Mouse (Mus musculus): Measurements from ENCODE around the gene Sf3a3. TPM values are rescaled to one million over a fixed set of nuclear protein-coding genes. Genes with fewer than 3 reads are reported as not detected.

Sf3a3 gene
- polyA plus RNA-seq, 1 experiment from 2014 or later, result 145 TPM

GRCm38 (mm10) chr4:124772125-124772524 lies 57.5 kb downstream of the Sf3a3 start:
- Histone ChIP-seq H3K9ac (replicated peaks; ENCODE audit: low read depth, low read length) (no peak overlapping the region), H3K27ac (ENCODE audit: low read length) (peak overlapping the region; percentile 61; the same call in 1 of the 2 replicates)
- ATAC-seq (ENCODE audit: insufficient number of reproducible peaks, insufficient read depth, low FRiP score, low read depth), result peak; percentile 86

DNA sequence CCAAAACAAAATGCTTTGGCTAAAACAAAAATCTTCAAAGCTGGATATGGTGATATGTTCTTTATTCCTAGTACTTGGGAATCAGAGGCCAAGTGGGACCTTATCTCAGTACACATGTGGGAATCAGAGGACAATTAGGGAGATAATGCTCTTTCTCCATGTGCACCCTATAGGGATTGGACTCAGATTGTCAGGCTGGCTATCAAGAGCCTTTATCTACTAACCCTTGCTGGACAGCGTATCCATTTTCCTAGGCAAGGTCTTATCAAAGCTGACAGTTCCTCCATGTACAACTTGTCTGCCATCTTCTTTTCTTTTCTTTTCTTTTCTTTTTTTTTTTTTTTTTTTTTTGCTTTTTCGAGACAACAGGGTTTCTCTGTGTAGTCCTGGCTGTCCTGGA lies 58.9 kb downstream of the Sf3a3 start:
- no peak for ATAC-seq (ENCODE audit: insufficient number of reproducible peaks, insufficient read depth, low FRiP score, low read depth)
- no peak overlapping the region for H3K4me2 ChIP-seq (replicated peaks; ENCODE audit: low read depth, low read length)
- no peak overlapping the region for H3K9ac ChIP-seq (replicated peaks; ENCODE audit: low read depth, low read length)
- H3K36me3 ChIP-seq (ENCODE audit: control insufficient read depth, insufficient read depth, low read length), result no peaks in the 10 kb centered on the region; the same call in none of the 2 replicates
- no peaks in the 10 kb centered on the region for H3K27me3 ChIP-seq (ENCODE audit: control insufficient read depth, insufficient read depth, low read length)
- H3K9me3 ChIP-seq (ENCODE audit: control insufficient read depth, low read depth, low read length), result no peaks in the 10 kb centered on the region
- H3K4me3 ChIP-seq (ENCODE audit: low read depth, low read length), result no peak overlapping the region
- 77% methylated on average over 2 of the region's 2 CpGs for WGBS
- 0 out of 2 replicates have a peak, but pooled peaks cover 2% of the 10 kb centered on the region for H3K4me1 ChIP-seq (ENCODE audit: control insufficient read depth, insufficient read depth, low read length)
- no peak overlapping the region for H3K27ac ChIP-seq (ENCODE audit: low read length)

More at GRCm38 (mm10) chr4:124772125-124772524, 57.5 kb downstream of the Sf3a3 start:
- H3K9me3 ChIP-seq (ENCODE audit: control insufficient read depth, low read depth, low read length), result no peaks in the 10 kb centered on the region
- H3K4me2 ChIP-seq (replicated peaks; ENCODE audit: low read depth, low read length), result no peak overlapping the region
- H3K4me3 ChIP-seq (ENCODE audit: low read depth, low read length), result no peak overlapping the region
- H3K27me3 ChIP-seq (ENCODE audit: control insufficient read depth, insufficient read depth, low read length), result no peaks in the 10 kb centered on the region
- H3K36me3 ChIP-seq (ENCODE audit: control insufficient read depth, insufficient read depth, low read length), result no peaks in the 10 kb centered on the region; the same call in none of the 2 replicates
- WGBS, result 42% methylated on average over 4 of the region's 4 CpGs
- H3K4me1 ChIP-seq (ENCODE audit: control insufficient read depth, insufficient read depth, low read length), result 0 out of 2 replicates have a peak, but pooled peaks cover 2% of the 10 kb centered on the region

GRCm38 (mm10) chr4:124773995-124774394 lies 59.4 kb downstream of the Sf3a3 start:
- Histone ChIP-seq H3K27ac (ENCODE audit: low read length) (no peak overlapping the region), H3K36me3 (ENCODE audit: control insufficient read depth, insufficient read depth, low read length) (no peaks in the 10 kb centered on the region; the same call in none of the 2 replicates), H3K4me2 (replicated peaks; ENCODE audit: low read depth, low read length) (no peak overlapping the region), H3K9me3 (ENCODE audit: control insufficient read depth, low read depth, low read length) (no peaks in the 10 kb centered on the region), H3K27me3 (ENCODE audit: control insufficient read depth, insufficient read depth, low read length) (no peaks in the 10 kb centered on the region), H3K9ac (replicated peaks; ENCODE audit: low read depth, low read length) (no peak overlapping the region), H3K4me3 (ENCODE audit: low read depth, low read length) (no peak overlapping the region), H3K4me1 (ENCODE audit: control insufficient read depth, insufficient read depth, low read length) (0 out of 2 replicates have a peak, but pooled peaks cover 2% of the 10 kb centered on the region)
- 88% methylated on average over 6 of the region's 6 CpGs for WGBS
- no peak for ATAC-seq (ENCODE audit: insufficient number of reproducible peaks, insufficient read depth, low FRiP score, low read depth)

- no peak for ATAC-seq (ENCODE audit: insufficient number of reproducible peaks, insufficient read depth, low FRiP score, low read depth)
- no peak overlapping the region for H3K27ac ChIP-seq (ENCODE audit: low read length)
- peaks cover 2% of the 10 kb centered on the region for H3K36me3 ChIP-seq (ENCODE audit: control insufficient read depth, insufficient read depth, low read length)
- no peaks in the 10 kb centered on the region for H3K9me3 ChIP-seq (ENCODE audit: control insufficient read depth, low read depth, low read length)
- 40% methylated on average over 2 of the region's 2 CpGs for WGBS
- H3K27me3 ChIP-seq (ENCODE audit: control insufficient read depth, insufficient read depth, low read length), result no peaks in the 10 kb centered on the region
- no peak overlapping the region for H3K9ac ChIP-seq (replicated peaks; ENCODE audit: low read depth, low read length)
- 0 out of 2 replicates have a peak, but pooled peaks cover 2% of the 10 kb centered on the region for H3K4me1 ChIP-seq (ENCODE audit: control insufficient read depth, insufficient read depth, low read length)
- H3K4me3 ChIP-seq (ENCODE audit: low read depth, low read length), result no peak overlapping the region
- H3K4me2 ChIP-seq (replicated peaks; ENCODE audit: low read depth, low read length), result no peak overlapping the region
Measured at GRCm38 (mm10) chr4:124774429-124774828, 59.9 kb downstream of the Sf3a3 start.

DNA sequence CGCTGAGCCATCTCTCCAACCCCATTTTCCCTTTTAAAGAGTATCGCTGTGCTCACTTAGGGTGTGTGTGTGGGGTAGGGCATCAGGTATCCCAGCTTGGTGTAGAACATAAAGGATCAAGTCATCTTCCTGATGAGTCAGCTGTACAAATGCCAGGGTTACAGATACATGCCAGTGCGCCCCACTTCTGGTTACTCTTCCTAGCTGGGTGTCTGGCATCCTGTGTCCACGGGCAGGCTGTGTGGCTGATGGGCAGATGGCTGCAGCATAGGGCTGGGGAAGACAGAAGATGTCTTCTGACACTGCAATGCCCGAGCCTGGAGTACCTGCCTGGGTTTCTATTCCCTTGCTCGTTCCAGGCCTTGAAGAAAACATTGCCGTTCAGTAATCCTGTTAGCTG lies 66.8 kb downstream of the Sf3a3 start:
- H3K27me3 ChIP-seq (ENCODE audit: control insufficient read depth, insufficient read depth, low read length), result no peaks in the 10 kb centered on the region
- H3K4me1 ChIP-seq (ENCODE audit: control insufficient read depth, insufficient read depth, low read length), result no peaks in the 10 kb centered on the region
- 90% methylated on average over 7 of the region's 7 CpGs for WGBS
- H3K9me3 ChIP-seq (ENCODE audit: control insufficient read depth, low read depth, low read length), result no peaks in the 10 kb centered on the region
- H3K9ac ChIP-seq (replicated peaks; ENCODE audit: low read depth, low read length), result no peak overlapping the region
- no peak overlapping the region for H3K27ac ChIP-seq (ENCODE audit: low read length)
- ATAC-seq (ENCODE audit: insufficient number of reproducible peaks, insufficient read depth, low FRiP score, low read depth), result no peak
- no peak overlapping the region for H3K4me2 ChIP-seq (replicated peaks; ENCODE audit: low read depth, low read length)
- H3K36me3 ChIP-seq (ENCODE audit: control insufficient read depth, insufficient read depth, low read length), result peaks cover 41% of the 10 kb centered on the region
- no peak overlapping the region for H3K4me3 ChIP-seq (ENCODE audit: low read depth, low read length)

MicroRNAs encoded within 50 kb of the gene (microRNA counts, 519-probe panel; counts per million panel counts)
- not detected for microRNA mmu-miR-697
- microRNA mmu-miR-698, result not detected

Small RNA genes within 50 kb of the gene (microRNA-seq; reads per million reads assigned to microRNA genes)
- not detected for gene Gm24721
- not detected for gene Mir697
- not detected for gene Mir698

Other genes starting within 250 kb of the Sf3a3 start
- 0.29 TPM in 1 of 2 replicates, not detected in the other for gene 3100002H09Rik, start 104.0 kb upstream of the Sf3a3 start, polyA plus RNA-seq (2014; fragmentation: Nextera tagmentation; extraction: Ambion mirVana)
- 0.10 and 0.42 TPM in 2 replicates for gene Pou3f1, start 58.0 kb upstream of the Sf3a3 start, polyA plus RNA-seq (2014; fragmentation: Nextera tagmentation; extraction: Ambion mirVana)
- gene Utp11, start 21.2 kb upstream of the Sf3a3 start, polyA plus RNA-seq (2014; fragmentation: Nextera tagmentation; extraction: Ambion mirVana), result 73.9 and 74.2 TPM in 2 replicates
- gene Fhl3, start 14.1 kb upstream of the Sf3a3 start, polyA plus RNA-seq (2014; fragmentation: Nextera tagmentation; extraction: Ambion mirVana), result 19.5 and 20.4 TPM in 2 replicates
- gene Inpp5b, start 27.1 kb downstream of the Sf3a3 start, polyA plus RNA-seq (2014; fragmentation: Nextera tagmentation; extraction: Ambion mirVana), result 27.4 and 31.1 TPM in 2 replicates
- gene Mtf1, start 87.3 kb downstream of the Sf3a3 start, polyA plus RNA-seq (2014; fragmentation: Nextera tagmentation; extraction: Ambion mirVana), result 12.9 and 14.1 TPM in 2 replicates
- 31.6 and 39.6 TPM in 2 replicates for gene Yrdc, start 135.9 kb downstream of the Sf3a3 start, polyA plus RNA-seq (2014; fragmentation: Nextera tagmentation; extraction: Ambion mirVana)
- gene 1110065P20Rik, start 136.4 kb downstream of the Sf3a3 start, polyA plus RNA-seq (2014; fragmentation: Nextera tagmentation; extraction: Ambion mirVana), result 60.1 and 69.1 TPM in 2 replicates
- 1.6 and 1.7 TPM in 2 replicates for gene Maneal, start 147.4 kb downstream of the Sf3a3 start, polyA plus RNA-seq (2014; fragmentation: Nextera tagmentation; extraction: Ambion mirVana)
- gene Epha10, start 166.1 kb downstream of the Sf3a3 start, polyA plus RNA-seq (2014; fragmentation: Nextera tagmentation; extraction: Ambion mirVana), result 0.21 and 0.56 TPM in 2 replicates
- 5.0 and 6.0 TPM in 2 replicates for gene 9930104L06Rik, start 222.3 kb downstream of the Sf3a3 start, polyA plus RNA-seq (2014; fragmentation: Nextera tagmentation; extraction: Ambion mirVana)
- 121 and 125 TPM in 2 replicates for gene Cdca8, start 224.5 kb downstream of the Sf3a3 start, polyA plus RNA-seq (2014; fragmentation: Nextera tagmentation; extraction: Ambion mirVana)